Mouse (Mus musculus) embryonic facial prominence, embryonic 12.5 days (tissue): ENCODE measurements around the gene Gm5072. TPM values are rescaled to one million over a fixed set of nuclear protein-coding genes. Genes with fewer than 3 reads are reported as not detected.
"Not testable (repeated sequence)": the region's sequence is repeated elsewhere in the genome, so short reads cannot be mapped to it uniquely, and the experiment has no call there.

Experiments
- ATAC-seq: fragments of 200-750 bp; cut with Nextera tagmentation; 2 replicates; pipeline ENCODE4 v1.8.0; 2017; ENCODE audit not compliant: insufficient number of reproducible peaks, insufficient read depth, low FRiP score, low TSS enrichment
- H3K27ac ChIP-seq: fragments of 300-500 bp; sonication (generic); 2 replicates; pipeline ENCODE4 v1.5.1; 2016; ENCODE audit warnings: mild to moderate bottlenecking
- H3K27me3 ChIP-seq: fragments of 300-500 bp; sonication (generic); 2 replicates; pipeline ENCODE4 v1.6.1; 2016; ENCODE audit warnings: mild to moderate bottlenecking, moderate library complexity
- H3K36me3 ChIP-seq: fragments of 300-500 bp; sonication (generic); 2 replicates; pipeline ENCODE4 v1.6.1; 2016; ENCODE audit warnings: mild to moderate bottlenecking
- H3K4me1 ChIP-seq: fragments of 300-500 bp; sonication (generic); 2 replicates; pipeline ENCODE4 v1.6.1; 2016
- H3K4me2 ChIP-seq: fragments of 300-500 bp; sonication (generic); replicated peaks from 2 replicates; pipeline ENCODE4 v1.6.1; 2016; ENCODE audit warnings: mild to moderate bottlenecking, moderate library complexity
- H3K4me3 ChIP-seq: fragments of 300-500 bp; sonication (generic); 2 replicates; pipeline ENCODE4 v1.5.1; 2016; ENCODE audit warnings: mild to moderate bottlenecking
- H3K9ac ChIP-seq: fragments of 300-500 bp; sonication (generic); 2 replicates; pipeline ENCODE4 v1.6.1; 2016; ENCODE audit warnings: mild to moderate bottlenecking, moderate library complexity
- H3K9me3 ChIP-seq: fragments of 300-500 bp; sonication (generic); 2 replicates; pipeline ENCODE4 v1.6.1; 2016; ENCODE audit warnings: mild to moderate bottlenecking, moderate library complexity
- WGBS: fragments of 180-500 bp; shearing (Covaris S2); methylation state at CpG from one replicate; pipeline ENCODE4 v1.1.7; 2016; 5-methylcytosine and 5-hydroxymethylcytosine counted together
- polyA plus RNA-seq: library from polyadenylated mRNA; unstranded; fragments of >200 nt; fragmentation: Nextera tagmentation; extraction: Ambion mirVana; gene quantifications from 2 replicates; pipeline ENCODE4 v1.2.1, GENCODE M21; 2016

Gm5072 gene
- polyA plus RNA-seq, result not detected in 2 replicates

DNA sequence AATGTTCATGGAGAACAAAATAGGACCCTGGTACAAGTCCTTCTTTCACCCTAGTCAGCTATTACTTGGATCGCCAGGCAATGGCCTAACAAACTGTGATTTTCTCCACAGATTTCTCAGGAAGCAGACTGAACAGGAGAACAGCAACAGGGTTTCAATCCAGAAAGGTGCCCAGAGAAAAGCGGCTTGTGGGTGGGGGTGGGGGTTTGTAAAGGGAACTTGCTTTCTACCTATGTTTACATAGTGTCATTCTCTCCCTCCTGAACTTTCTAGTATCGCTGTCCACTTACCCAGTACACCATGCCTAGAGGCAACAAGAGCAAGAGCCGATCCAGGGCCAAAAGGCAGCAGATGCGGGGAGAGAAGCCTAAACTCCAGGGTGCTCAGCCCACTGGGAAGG, at the start of gene Gm5072:
Gm5072 (plus strand) TSS at position 301 of the 400 bp plus-strand sequence.
- H3K4me3 ChIP-seq, H3K36me3 ChIP-seq, H3K27ac ChIP-seq, H3K9ac ChIP-seq, H3K4me2 ChIP-seq, H3K9me3 ChIP-seq, ATAC-seq, H3K27me3 ChIP-seq, H3K4me1 ChIP-seq: not testable (repeated sequence)
- no CpG with 5 or more reads among the region's 5 CpGs for WGBS

Other genes starting within 250 kb of the Gm5072 start
- not detected in 2 replicates for gene Mageb2, start 60.8 kb upstream of the Gm5072 start, polyA plus RNA-seq
- not detected in 2 replicates for gene Gm8914, start 87.6 kb downstream of the Gm5072 start, polyA plus RNA-seq
- not detected in 2 replicates for gene 1700084M14Rik, start 183.4 kb downstream of the Gm5072 start, polyA plus RNA-seq
- not detected in 2 replicates for gene Gm14781, start 239.7 kb downstream of the Gm5072 start, polyA plus RNA-seq